Mouse (Mus musculus): Measurements from ENCODE around the gene Blvra. TPM values are rescaled to one million over a fixed set of nuclear protein-coding genes. Genes with fewer than 3 reads are reported as not detected.
"Not testable (repeated sequence)": the region's sequence is repeated elsewhere in the genome, so short reads cannot be mapped to it uniquely, and the experiment has no call there.

Blvra gene
- polyA plus RNA-seq, 1 experiment from 2014 or later = 76.4 TPM

- ATAC-seq (replicated peaks; ENCODE audit: low FRiP score, low read depth) = peak; percentile 54
- H3K9me3 ChIP-seq (replicated peaks; ENCODE audit: low read length) = no peaks in the 10 kb centered on the region
Measured at GRCm38 (mm10) chr2:127070879-127071278, 414 bp downstream of the Blvra start.

GRCm38 (mm10) chr2:127074116-127074515 is 3.7 kb downstream of the Blvra start:
- H3K36me3 ChIP-seq (ENCODE audit: insufficient read depth, low read length) = no peaks in the 10 kb centered on the region
- H3K9ac ChIP-seq (ENCODE audit: low read depth, low read length) = no peak overlapping the region
- no peak overlapping the region for H3K4me2 ChIP-seq (ENCODE audit: low read length)
- TF ChIP-seq CTCF (IDR thresholded peaks at IDR 0.05; ENCODE audit: low read depth) = no peak
- H3K4me1 ChIP-seq (replicated peaks; ENCODE audit: insufficient read depth, low read length) = no peaks in the 10 kb centered on the region; the same call in 1 of the 2 replicates
- H3K27ac ChIP-seq = no peak overlapping the region
- DNase-seq (ENCODE audit: low spot score) (no peak), ATAC-seq (replicated peaks; ENCODE audit: low FRiP score, low read depth) (no peak)
- 97% methylated on average over 2 of the region's 2 CpGs for WGBS
- no peaks in the 10 kb centered on the region for H3K27me3 ChIP-seq (ENCODE audit: insufficient read depth, low read length)
- H3K4me3 ChIP-seq (replicated peaks; ENCODE audit: low read depth, low read length) = no peak overlapping the region
- H3K9me3 ChIP-seq (replicated peaks; ENCODE audit: low read length) = no peaks in the 10 kb centered on the region

More at GRCm38 (mm10) chr2:127070879-127071278, 414 bp downstream of the Blvra start:
- Histone ChIP-seq H3K4me2 (ENCODE audit: low read length) (peak overlapping the region; percentile 73), H3K9ac (ENCODE audit: low read depth, low read length) (peak overlapping the region; percentile 70), H3K4me3 (replicated peaks; ENCODE audit: low read depth, low read length) (peak overlapping the region; percentile 62), H3K27me3 (ENCODE audit: insufficient read depth, low read length) (no peaks in the 10 kb centered on the region), H3K36me3 (ENCODE audit: insufficient read depth, low read length) (0 out of 2 replicates have a peak, but pooled peaks cover 11% of the 10 kb centered on the region), H3K27ac (peak overlapping the region; percentile 70; the same call in 1 of the 2 replicates), H3K4me1 (replicated peaks; ENCODE audit: insufficient read depth, low read length) (no peaks in the 10 kb centered on the region; the same call in 1 of the 2 replicates)
- TF ChIP-seq CTCF (IDR thresholded peaks at IDR 0.05; ENCODE audit: low read depth) = no peak
- DNase-seq (ENCODE audit: low spot score) = no peak
- WGBS = 8% methylated on average over 9 of the region's 9 CpGs

GRCm38 (mm10) chr2:127077611-127078010 is 7.1 kb downstream of the Blvra start:
- no peaks in the 10 kb centered on the region for H3K4me1 ChIP-seq (replicated peaks; ENCODE audit: insufficient read depth, low read length)
- no peak overlapping the region for H3K4me2 ChIP-seq (ENCODE audit: low read length)
- WGBS = 79% methylated on average over 9 of the region's 9 CpGs
- no peak overlapping the region for H3K4me3 ChIP-seq (replicated peaks; ENCODE audit: low read depth, low read length)
- no peak for DNase-seq (ENCODE audit: low spot score)
- H3K27me3 ChIP-seq (ENCODE audit: insufficient read depth, low read length) = no peaks in the 10 kb centered on the region
- no peak overlapping the region for H3K9ac ChIP-seq (ENCODE audit: low read depth, low read length)
- no peaks in the 10 kb centered on the region for H3K36me3 ChIP-seq (ENCODE audit: insufficient read depth, low read length)
- H3K9me3 ChIP-seq (replicated peaks; ENCODE audit: low read length) = no peaks in the 10 kb centered on the region
- ATAC-seq (replicated peaks; ENCODE audit: low FRiP score, low read depth) = no peak
- no peak overlapping the region for H3K27ac ChIP-seq
- TF ChIP-seq CTCF (IDR thresholded peaks at IDR 0.05; ENCODE audit: low read depth) = no peak

GRCm38 (mm10) chr2:127079066-127079465 is 8.6 kb downstream of the Blvra start:
- not testable (repeated sequence) for H3K4me1 ChIP-seq (replicated peaks; ENCODE audit: insufficient read depth, low read length); ATAC-seq (replicated peaks; ENCODE audit: low FRiP score, low read depth); DNase-seq (ENCODE audit: low spot score); H3K36me3 ChIP-seq (ENCODE audit: insufficient read depth, low read length); H3K9me3 ChIP-seq (replicated peaks; ENCODE audit: low read length); H3K9ac ChIP-seq (ENCODE audit: low read depth, low read length); H3K4me3 ChIP-seq (replicated peaks; ENCODE audit: low read depth, low read length); H3K4me2 ChIP-seq (ENCODE audit: low read length); H3K27ac ChIP-seq; H3K27me3 ChIP-seq (ENCODE audit: insufficient read depth, low read length)
- WGBS = 49% methylated on average over 2 of the region's 2 CpGs

GRCm38 (mm10) chr2:127079881-127080590 is 9.6 kb downstream of the Blvra start:
- no peaks in the 10 kb centered on the region for H3K27me3 ChIP-seq (ENCODE audit: insufficient read depth, low read length)
- H3K4me3 ChIP-seq (replicated peaks; ENCODE audit: low read depth, low read length) = no peak overlapping the region
- DNase-seq (ENCODE audit: low spot score) = peak; percentile 13
- peak; percentile 89 for ATAC-seq (replicated peaks; ENCODE audit: low FRiP score, low read depth)
- WGBS = 78% methylated on average over 11 of the region's 11 CpGs
- H3K9ac ChIP-seq (ENCODE audit: low read depth, low read length) = no peak overlapping the region
- no peaks in the 10 kb centered on the region for H3K9me3 ChIP-seq (replicated peaks; ENCODE audit: low read length)
- no peak overlapping the region for H3K4me2 ChIP-seq (ENCODE audit: low read length)
- TF ChIP-seq CTCF (IDR thresholded peaks at IDR 0.05; ENCODE audit: low read depth) = no peak
- peak overlapping the region; percentile 62 for H3K27ac ChIP-seq
- no peaks in the 10 kb centered on the region for H3K4me1 ChIP-seq (replicated peaks; ENCODE audit: insufficient read depth, low read length)
- H3K36me3 ChIP-seq (ENCODE audit: insufficient read depth, low read length) = no peaks in the 10 kb centered on the region

GRCm38 (mm10) chr2:127080591-127081218 is 10.2 kb downstream of the Blvra start:
- Histone ChIP-seq H3K27me3 (ENCODE audit: insufficient read depth, low read length) (no peaks in the 10 kb centered on the region), H3K36me3 (ENCODE audit: insufficient read depth, low read length) (no peaks in the 10 kb centered on the region), H3K27ac (peak overlapping the region; percentile 62), H3K4me3 (replicated peaks; ENCODE audit: low read depth, low read length) (no peak overlapping the region), H3K9me3 (replicated peaks; ENCODE audit: low read length) (no peaks in the 10 kb centered on the region), H3K4me2 (ENCODE audit: low read length) (no peak overlapping the region), H3K4me1 (replicated peaks; ENCODE audit: insufficient read depth, low read length) (no peaks in the 10 kb centered on the region), H3K9ac (ENCODE audit: low read depth, low read length) (no peak overlapping the region)
- no peak for ATAC-seq (replicated peaks; ENCODE audit: low FRiP score, low read depth)
- no peak for DNase-seq (ENCODE audit: low spot score)
- no peak for TF ChIP-seq CTCF (IDR thresholded peaks at IDR 0.05; ENCODE audit: low read depth)
- WGBS = 83% methylated on average over 11 of the region's 11 CpGs

Measured in kidney, postnatal 0 days (tissue).